Mouse (Mus musculus): ENCODE measurements around the gene Cnr1. TPM values are rescaled to one million over a fixed set of nuclear protein-coding genes. Genes with fewer than 3 reads are reported as not detected.
A peak's percentile ranks its signal among the peaks of the same experiment; 100 is the strongest.

Cnr1 gene
- 0.18 and 0.39 TPM in 2 replicates for polyA plus RNA-seq (2015; fragmentation: Nextera tagmentation; extraction: Ambion mirVana)

DNA sequence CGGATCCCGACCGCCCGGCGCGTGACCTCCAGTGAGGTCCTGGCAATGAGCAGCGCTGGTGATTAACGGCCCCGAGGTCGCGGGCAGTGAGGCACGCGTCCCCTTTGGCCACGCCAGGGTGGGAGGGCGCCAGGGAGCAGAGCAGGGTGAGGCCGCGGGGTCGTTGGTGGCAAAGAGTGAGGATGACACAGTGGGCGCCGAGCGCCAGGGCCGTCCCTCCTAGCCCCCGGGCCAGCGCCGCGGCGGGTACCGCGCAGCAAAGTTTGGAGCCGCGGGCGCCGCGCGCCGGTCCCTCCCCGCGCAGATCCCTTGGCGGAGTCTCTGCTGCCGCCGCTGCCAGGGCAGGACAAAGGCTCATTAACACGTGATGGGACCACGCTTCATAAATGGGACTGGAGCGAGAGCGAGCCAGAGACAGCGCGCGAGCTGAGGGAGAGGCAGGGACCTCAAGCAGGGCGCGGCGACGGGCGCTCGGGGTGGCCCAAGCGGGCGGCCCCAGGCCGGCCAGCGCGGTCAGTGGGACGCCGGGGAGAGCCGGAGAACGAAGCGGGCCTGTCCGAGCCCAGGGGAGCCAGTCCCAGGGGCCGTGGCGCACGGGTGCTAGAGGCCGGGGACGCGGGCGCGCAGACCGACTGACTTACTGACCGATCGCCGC, at the start of gene Cnr1:
Gene Cnr1, plus strand, starts transcription at position 360 of the 655 bp plus-strand sequence.
- peak; percentile 85 for ATAC-seq (replicated peaks; ENCODE audit: insufficient number of reproducible peaks, insufficient read depth, low FRiP score, low read depth)
- Histone ChIP-seq H3K4me2 (peak within 1 kb of the TSS; percentile 98), H3K36me3 (no peaks in the 10 kb centered on the region), H3K4me3 (peak within 1 kb of the TSS; percentile 63), H3K9ac (peak within 1 kb of the TSS; percentile 43), H3K27ac (no peak within 1 kb of the TSS), H3K4me1 (replicated peaks) (peaks cover 20% of the 10 kb centered on the region), H3K9me3 (replicated peaks) (no peaks in the 10 kb centered on the region), H3K27me3 (peaks cover 67% of the 10 kb centered on the region)
- under 1% methylated on average over 75 of the region's 77 CpGs for WGBS

DNA sequence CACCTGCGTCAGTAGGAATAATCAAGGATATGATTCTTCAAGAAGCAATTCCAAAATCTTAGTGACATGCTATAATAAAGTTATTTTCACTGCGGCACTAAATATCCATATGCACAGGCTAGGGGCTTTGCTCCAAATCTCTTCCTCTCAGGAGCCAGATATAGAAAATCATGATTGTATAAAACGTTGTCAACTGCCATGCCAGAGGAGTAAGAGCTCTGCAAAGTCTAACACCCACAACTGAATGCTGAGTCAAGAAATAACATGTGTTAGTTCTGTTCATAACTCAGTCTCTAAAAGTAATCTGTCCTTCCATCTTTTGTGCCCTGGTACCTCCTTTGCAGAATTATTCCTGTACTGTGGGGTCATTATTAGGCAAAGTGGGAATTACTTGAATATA, 44.4 kb upstream of the Cnr1 start:
- WGBS, result 81% methylated on average over 3 of the region's 3 CpGs
- Histone ChIP-seq H3K4me1 (replicated peaks) (no peaks in the 10 kb centered on the region), H3K4me3 (no peak overlapping the region), H3K9me3 (replicated peaks) (no peaks in the 10 kb centered on the region), H3K36me3 (no peaks in the 10 kb centered on the region), H3K4me2 (no peak overlapping the region), H3K27ac (no peak overlapping the region), H3K27me3 (no peaks in the 10 kb centered on the region), H3K9ac (no peak overlapping the region)
- no peak for ATAC-seq (replicated peaks; ENCODE audit: insufficient number of reproducible peaks, insufficient read depth, low FRiP score, low read depth)

DNA sequence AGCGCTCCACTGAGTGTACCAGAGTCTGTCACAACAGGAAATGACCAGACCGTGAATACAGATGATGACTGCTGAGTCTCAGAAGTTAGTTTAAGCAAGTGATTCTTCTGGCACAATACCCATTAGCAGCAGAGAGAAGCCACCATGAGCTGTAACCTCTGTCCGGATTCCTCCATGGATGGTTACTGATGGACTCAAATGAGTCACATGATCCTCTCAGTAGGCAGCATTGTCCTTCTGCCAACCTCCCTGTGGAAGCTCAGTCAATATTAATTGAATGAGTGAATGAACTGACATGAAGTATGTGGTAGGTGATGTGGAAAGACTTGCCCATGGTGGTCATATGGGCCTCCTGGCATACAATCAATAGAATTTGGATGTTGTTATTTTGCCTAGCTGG, 38.4 kb upstream of the Cnr1 start:
- Histone ChIP-seq H3K4me1 (replicated peaks) (no peaks in the 10 kb centered on the region), H3K4me3 (no peak overlapping the region), H3K4me2 (no peak overlapping the region), H3K36me3 (no peaks in the 10 kb centered on the region), H3K9ac (no peak overlapping the region), H3K27ac (no peak overlapping the region), H3K9me3 (replicated peaks) (no peaks in the 10 kb centered on the region), H3K27me3 (no peaks in the 10 kb centered on the region)
- WGBS, result 71% methylated on average over 3 of the region's 3 CpGs
- no peak for ATAC-seq (replicated peaks; ENCODE audit: insufficient number of reproducible peaks, insufficient read depth, low FRiP score, low read depth)

DNA sequence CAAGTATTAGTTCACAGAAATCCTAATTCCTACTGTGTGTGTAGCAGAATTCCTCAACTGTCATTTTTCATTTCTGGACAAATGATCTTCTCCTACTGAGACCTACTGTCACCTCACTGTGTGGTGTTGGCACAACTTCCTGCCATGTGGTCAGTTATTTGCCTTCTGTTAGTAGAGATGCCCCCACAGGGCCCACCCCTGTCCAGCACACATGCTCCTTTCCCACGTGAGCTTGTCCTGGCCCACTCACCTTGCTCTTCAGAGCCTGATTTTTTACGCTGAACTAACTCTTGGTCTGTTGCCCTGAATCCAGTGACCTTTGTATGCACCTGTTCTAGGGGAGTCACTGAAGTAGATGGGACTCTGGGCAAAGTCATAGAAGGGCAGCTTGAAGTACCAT, 34.4 kb upstream of the Cnr1 start:
- WGBS, result 76% methylated on average over 2 of the region's 2 CpGs
- ATAC-seq (replicated peaks; ENCODE audit: insufficient number of reproducible peaks, insufficient read depth, low FRiP score, low read depth), result no peak

DNA sequence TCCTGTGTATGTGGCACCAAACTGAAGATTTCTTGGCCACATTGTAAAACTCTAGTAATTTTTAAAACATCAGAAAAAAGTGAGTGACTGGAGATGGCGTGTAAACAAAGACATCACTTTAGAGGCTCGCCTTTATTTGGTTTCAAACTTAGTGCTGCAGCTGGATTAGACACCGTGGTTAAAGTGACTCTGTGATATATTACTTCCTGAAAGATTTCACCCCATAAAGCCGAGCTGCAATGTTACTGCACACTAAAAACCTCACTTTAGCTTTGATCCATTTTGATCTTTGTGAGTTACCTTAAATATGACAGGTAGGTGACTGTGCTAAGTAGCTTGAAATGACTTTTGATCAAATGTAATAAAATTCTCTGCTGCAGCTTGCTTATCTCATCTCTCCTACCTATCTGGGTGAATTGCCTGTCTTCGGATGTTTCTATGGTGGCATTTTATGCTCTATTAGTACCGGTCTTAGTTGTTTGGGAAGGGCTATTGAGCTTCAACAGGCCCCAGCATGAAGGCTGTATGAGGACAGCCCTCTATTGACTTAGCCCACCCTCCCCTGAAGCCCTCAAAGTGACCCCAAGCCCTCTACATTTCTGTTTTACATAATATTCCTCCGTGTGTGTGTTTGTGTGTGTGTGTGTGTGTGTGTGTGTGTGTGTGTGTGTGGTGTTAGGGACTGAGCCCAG, 32.1 kb upstream of the Cnr1 start:
- no peaks in the 10 kb centered on the region for H3K27me3 ChIP-seq
- WGBS, result 59% methylated on average over 7 of the region's 7 CpGs
- H3K27ac ChIP-seq, result no peak overlapping the region
- H3K4me1 ChIP-seq (replicated peaks), result no peaks in the 10 kb centered on the region
- no peak for ATAC-seq (replicated peaks; ENCODE audit: insufficient number of reproducible peaks, insufficient read depth, low FRiP score, low read depth)
- H3K4me3 ChIP-seq, result no peak overlapping the region
- no peak overlapping the region for H3K9ac ChIP-seq
- H3K36me3 ChIP-seq, result no peaks in the 10 kb centered on the region
- H3K9me3 ChIP-seq (replicated peaks), result no peaks in the 10 kb centered on the region
- H3K4me2 ChIP-seq, result no peak overlapping the region

More for the DNA sequence above, 34.4 kb upstream of the Cnr1 start:
- H3K36me3 ChIP-seq, result no peaks in the 10 kb centered on the region
- no peak overlapping the region for H3K9ac ChIP-seq
- no peaks in the 10 kb centered on the region for H3K4me1 ChIP-seq (replicated peaks)
- no peak overlapping the region for H3K27ac ChIP-seq
- no peaks in the 10 kb centered on the region for H3K27me3 ChIP-seq
- H3K4me2 ChIP-seq, result no peak overlapping the region
- H3K4me3 ChIP-seq, result no peak overlapping the region
- no peaks in the 10 kb centered on the region for H3K9me3 ChIP-seq (replicated peaks)

DNA sequence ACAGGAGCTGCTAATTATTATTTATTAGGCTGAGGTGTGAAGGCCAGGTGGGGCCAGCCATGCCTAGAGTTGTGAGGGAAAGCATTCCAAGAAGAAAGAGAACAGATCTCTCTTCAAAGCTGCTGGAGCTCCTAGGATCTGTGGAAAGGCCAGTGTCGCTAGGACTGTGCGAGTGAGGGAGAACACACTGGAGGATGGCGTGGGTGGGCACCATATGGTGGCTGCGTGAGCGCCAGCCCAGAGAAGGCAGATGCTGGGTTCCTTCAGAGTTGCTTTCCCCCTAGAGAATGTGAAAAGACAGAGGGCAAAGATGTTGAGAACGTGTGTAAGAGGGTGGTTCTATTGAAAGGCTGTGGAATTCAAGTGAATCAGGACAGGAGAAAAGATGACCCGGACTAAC, 30.6 kb upstream of the Cnr1 start:
- Histone ChIP-seq H3K27ac (no peak overlapping the region), H3K4me2 (no peak overlapping the region), H3K36me3 (no peaks in the 10 kb centered on the region), H3K9ac (no peak overlapping the region), H3K4me3 (no peak overlapping the region), H3K4me1 (replicated peaks) (no peaks in the 10 kb centered on the region), H3K27me3 (no peaks in the 10 kb centered on the region), H3K9me3 (replicated peaks) (no peaks in the 10 kb centered on the region)
- ATAC-seq (replicated peaks; ENCODE audit: insufficient number of reproducible peaks, insufficient read depth, low FRiP score, low read depth), result no peak
- WGBS, result 75% methylated on average over 7 of the region's 7 CpGs

DNA sequence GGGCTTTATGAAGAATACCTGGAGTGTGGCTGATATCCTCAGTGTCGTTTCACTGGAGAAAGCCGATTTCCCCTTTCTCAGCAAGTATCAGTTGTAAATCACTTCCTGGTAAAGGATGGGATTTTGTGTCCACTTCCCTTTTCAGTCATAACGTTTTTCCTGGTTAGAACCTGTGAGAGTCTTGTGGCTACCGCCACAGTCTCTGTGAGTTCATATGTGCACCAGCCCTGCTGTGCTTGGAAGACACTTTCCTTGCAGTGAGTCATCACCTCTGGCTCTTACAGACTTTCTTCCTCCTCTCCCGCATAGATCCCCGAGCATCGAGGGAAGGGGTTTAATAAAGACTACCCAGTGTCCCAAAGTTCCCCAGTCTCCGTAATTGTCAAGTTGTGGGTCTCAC, 29.3 kb upstream of the Cnr1 start:
- ATAC-seq (replicated peaks; ENCODE audit: insufficient number of reproducible peaks, insufficient read depth, low FRiP score, low read depth), result no peak
- WGBS, result 72% methylated on average over 8 of the region's 8 CpGs

DNA sequence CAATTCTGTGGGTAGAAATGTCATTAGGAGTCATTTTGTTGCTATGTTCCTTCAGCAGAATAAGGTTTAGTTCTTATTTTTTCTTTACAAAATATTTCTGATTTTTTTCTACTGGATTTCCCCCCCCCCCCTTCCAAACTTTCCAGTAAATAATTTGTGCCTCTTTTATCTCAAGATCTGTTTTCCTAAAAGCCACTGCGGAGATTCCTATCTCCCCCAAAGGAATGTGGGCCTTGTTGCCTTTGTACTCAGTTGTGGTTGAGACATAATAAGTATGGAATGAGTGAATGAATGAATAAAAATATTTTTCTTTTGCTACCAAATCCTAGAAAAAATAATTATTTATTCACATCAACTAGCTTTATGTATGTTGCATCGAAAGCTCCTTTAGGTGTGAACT, 28.9 kb upstream of the Cnr1 start:
- Histone ChIP-seq H3K4me3 (no peak overlapping the region), H3K9ac (no peak overlapping the region), H3K36me3 (no peaks in the 10 kb centered on the region), H3K4me2 (no peak overlapping the region), H3K9me3 (replicated peaks) (no peaks in the 10 kb centered on the region), H3K27me3 (no peaks in the 10 kb centered on the region), H3K4me1 (replicated peaks) (no peaks in the 10 kb centered on the region), H3K27ac (no peak overlapping the region)
- ATAC-seq (replicated peaks; ENCODE audit: insufficient number of reproducible peaks, insufficient read depth, low FRiP score, low read depth), result no peak
- WGBS, result 83% methylated on average over 2 of the region's 2 CpGs

More for the DNA sequence above, 29.3 kb upstream of the Cnr1 start:
- H3K36me3 ChIP-seq, result no peaks in the 10 kb centered on the region
- no peaks in the 10 kb centered on the region for H3K27me3 ChIP-seq
- H3K4me2 ChIP-seq, result no peak overlapping the region
- no peaks in the 10 kb centered on the region for H3K9me3 ChIP-seq (replicated peaks)
- H3K4me1 ChIP-seq (replicated peaks), result no peaks in the 10 kb centered on the region
- no peak overlapping the region for H3K27ac ChIP-seq
- no peak overlapping the region for H3K4me3 ChIP-seq
- no peak overlapping the region for H3K9ac ChIP-seq

DNA sequence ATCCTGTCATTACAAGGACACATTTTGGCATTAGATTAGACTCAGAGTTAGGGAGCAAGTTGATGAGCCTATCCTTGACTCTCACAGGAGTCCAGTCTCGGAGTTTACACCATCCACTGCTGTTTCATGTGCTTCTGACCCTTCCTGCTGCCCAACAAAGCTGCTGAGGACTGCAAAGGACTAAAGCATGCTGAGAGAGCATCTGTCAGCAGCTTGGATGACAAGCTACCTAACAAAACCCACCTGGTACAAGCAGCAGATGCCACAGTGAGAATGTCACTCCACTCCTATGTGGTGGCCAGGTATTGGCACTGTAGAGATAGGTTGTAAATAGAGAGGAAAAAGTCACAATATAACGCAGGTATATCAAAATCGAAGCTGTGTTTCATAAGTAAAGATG, 22.7 kb upstream of the Cnr1 start:
- H3K36me3 ChIP-seq, result no peaks in the 10 kb centered on the region
- H3K4me1 ChIP-seq (replicated peaks), result no peaks in the 10 kb centered on the region
- no peak overlapping the region for H3K4me3 ChIP-seq
- no peak overlapping the region for H3K9ac ChIP-seq
- no peak overlapping the region for H3K4me2 ChIP-seq
- no peaks in the 10 kb centered on the region for H3K27me3 ChIP-seq
- 72% methylated on average over 3 of the region's 3 CpGs for WGBS
- no peak overlapping the region for H3K27ac ChIP-seq
- H3K9me3 ChIP-seq (replicated peaks), result no peaks in the 10 kb centered on the region
- no peak for ATAC-seq (replicated peaks; ENCODE audit: insufficient number of reproducible peaks, insufficient read depth, low FRiP score, low read depth)

DNA sequence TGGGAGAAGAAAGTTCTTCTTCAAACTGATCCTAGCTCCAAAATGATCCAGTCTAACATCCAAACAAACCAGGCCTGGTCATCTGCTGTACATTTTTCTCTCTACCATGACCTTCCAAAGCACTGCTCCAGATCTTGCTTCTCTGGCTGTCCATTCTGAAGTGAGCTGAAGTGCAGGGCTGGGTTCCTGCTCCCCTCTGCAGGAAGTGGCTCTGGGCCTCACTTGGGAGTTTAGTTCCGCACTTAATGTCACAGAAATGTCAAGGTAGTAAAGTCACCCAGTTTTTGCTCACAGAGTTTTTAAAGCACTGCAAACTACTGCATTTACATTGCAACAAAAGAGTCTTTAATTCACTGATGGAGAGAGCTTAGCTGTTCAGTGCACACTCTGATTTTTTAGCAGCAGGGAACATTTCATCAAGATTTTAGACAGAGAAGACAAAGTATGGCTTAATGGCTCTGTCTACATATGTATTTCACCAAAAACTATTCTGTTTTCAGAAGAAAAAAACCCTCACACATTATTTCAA, 20.5 kb upstream of the Cnr1 start:
- Histone ChIP-seq H3K4me1 (replicated peaks) (no peaks in the 10 kb centered on the region), H3K9me3 (replicated peaks) (no peaks in the 10 kb centered on the region), H3K27ac (no peak overlapping the region), H3K4me3 (no peak overlapping the region), H3K36me3 (no peaks in the 10 kb centered on the region), H3K27me3 (no peaks in the 10 kb centered on the region), H3K4me2 (no peak overlapping the region), H3K9ac (no peak overlapping the region)
- ATAC-seq (replicated peaks; ENCODE audit: insufficient number of reproducible peaks, insufficient read depth, low FRiP score, low read depth), result no peak
- 68% methylated on average over 1 of the region's 1 CpGs for WGBS

DNA sequence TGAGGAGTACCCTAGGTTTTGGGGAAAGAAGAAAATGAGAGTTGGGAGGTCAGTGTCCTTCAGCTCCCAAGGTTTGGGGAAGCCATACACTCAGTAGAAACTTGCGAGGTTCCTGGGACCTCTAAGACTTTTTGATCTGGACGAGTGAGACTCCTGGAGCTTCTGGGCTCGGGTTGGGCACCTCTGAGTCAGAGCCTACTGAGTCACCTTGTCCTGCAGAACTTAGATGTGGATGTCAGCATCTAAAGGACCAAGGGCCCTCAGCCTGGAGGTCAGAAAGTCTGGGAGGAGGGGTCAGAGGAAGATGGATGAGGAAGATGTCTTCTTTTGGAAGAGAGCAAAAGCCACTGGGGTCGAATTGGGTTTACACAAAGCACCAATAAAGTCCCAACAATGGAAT, 19.6 kb upstream of the Cnr1 start:
- Histone ChIP-seq H3K27ac (no peak overlapping the region), H3K4me3 (no peak overlapping the region), H3K4me2 (no peak overlapping the region), H3K27me3 (no peaks in the 10 kb centered on the region), H3K36me3 (no peaks in the 10 kb centered on the region), H3K9me3 (replicated peaks) (no peaks in the 10 kb centered on the region), H3K9ac (no peak overlapping the region), H3K4me1 (replicated peaks) (no peaks in the 10 kb centered on the region)
- WGBS, result 63% methylated on average over 4 of the region's 4 CpGs
- no peak for ATAC-seq (replicated peaks; ENCODE audit: insufficient number of reproducible peaks, insufficient read depth, low FRiP score, low read depth)

DNA sequence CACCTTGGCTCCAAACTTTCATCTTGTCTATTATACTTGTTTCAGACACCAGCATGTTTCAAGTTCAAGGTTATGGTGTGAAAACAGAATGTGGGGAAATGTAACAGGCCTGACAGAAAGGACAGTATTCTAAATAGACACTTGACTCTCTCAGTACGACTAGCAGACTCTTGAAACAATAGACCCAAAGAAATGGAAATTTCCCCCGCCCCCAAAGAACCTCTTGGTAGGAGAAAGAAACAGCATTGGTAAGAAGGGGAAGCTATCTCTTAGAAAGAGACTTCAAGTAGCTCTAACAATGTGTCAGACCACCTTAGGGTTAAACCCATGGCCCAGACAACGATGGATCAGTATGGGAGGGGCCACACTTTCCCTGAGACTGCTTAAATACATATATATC, 15.6 kb upstream of the Cnr1 start:
- whole genome bisulfite sequencing, result 58% methylated on average over 3 of the region's 3 CpGs

More for the DNA sequence above, 15.6 kb upstream of the Cnr1 start:
- no peak for ATAC-seq (replicated peaks; ENCODE audit: insufficient number of reproducible peaks, insufficient read depth, low FRiP score, low read depth)
- H3K27ac ChIP-seq, result no peak overlapping the region
- H3K4me1 ChIP-seq (replicated peaks), result no peaks in the 10 kb centered on the region
- H3K36me3 ChIP-seq, result no peaks in the 10 kb centered on the region
- H3K4me2 ChIP-seq, result no peak overlapping the region
- H3K27me3 ChIP-seq, result no peaks in the 10 kb centered on the region
- no peaks in the 10 kb centered on the region for H3K9me3 ChIP-seq (replicated peaks)
- no peak overlapping the region for H3K9ac ChIP-seq
- no peak overlapping the region for H3K4me3 ChIP-seq

Measured in heart, embryonic 15.5 days (tissue).